Mouse (Mus musculus) CH12.LX (cell line): ENCODE measurements around the gene Timm22. TPM values are rescaled to one million over a fixed set of nuclear protein-coding genes. Genes with fewer than 3 reads are reported as not detected.

Source experiments
- DNase-seq: peaks from one replicate; pipeline ENCODE4 v3.0.0-alpha.2; 2013; ENCODE audit errors: extremely low read depth
- H3K27ac ChIP-seq: 2 replicates; pipeline ENCODE4 v1.5.1; 2012; ENCODE audit warnings: low read depth, mild to moderate bottlenecking, control low read depth, moderate library complexity; ENCODE audit not compliant: insufficient read depth
- H3K27me3 ChIP-seq: replicated peaks from 2 replicates; pipeline ENCODE3; 2012; ENCODE audit warnings: inconsistent platforms
- H3K36me3 ChIP-seq, 2 experiments: replicated peaks in 1 of 2; 2 replicates each; pipeline versions ENCODE3 to v1.6.1; 2012; ENCODE audit warnings: inconsistent platforms in 1 of 2, low read length in 1 of 2, mild to moderate bottlenecking in 1 of 2, mixed read lengths in 1 of 2, moderate library complexity in 1 of 2; ENCODE audit not compliant: control insufficient read depth in 1 of 2, insufficient read depth in 1 of 2
- H3K4me1 ChIP-seq, 2 experiments: 2 replicates each; pipeline ENCODE4 v1.6.1; 2012; ENCODE audit warnings: inconsistent platforms in 1 of 2, moderate library complexity in 1 of 2; ENCODE audit not compliant: insufficient read depth in 2 of 2, control insufficient read depth in 1 of 2
- H3K4me2 ChIP-seq: 2 replicates; pipeline ENCODE4 v1.6.1; 2012; ENCODE audit warnings: low read depth, mild to moderate bottlenecking, control low read depth; ENCODE audit not compliant: poor library complexity, insufficient read depth, severe bottlenecking
- H3K4me3 ChIP-seq, 3 experiments: fragments of 150-350 bp in 1 of 3; sonication (generic) in 1 of 3; replicated peaks in 1 of 3; 2 replicates each; pipeline versions ENCODE3 to v1.5.1; 2011 to 2012; ENCODE audit warnings: low read depth in 2 of 3, low read length in 2 of 3, mild to moderate bottlenecking in 2 of 3, moderate library complexity in 2 of 3, control low read depth in 1 of 3, improper control_type of control experiment in 1 of 3, inconsistent platforms in 1 of 3, mixed read lengths in 1 of 3; ENCODE audit not compliant: poor library complexity in 1 of 3
- H3K79me2 ChIP-seq: replicated peaks from 2 replicates; pipeline ENCODE4 v1.6.1; 2012; ENCODE audit warnings: mild to moderate bottlenecking, moderate library complexity; ENCODE audit not compliant: control insufficient read depth, poor library complexity, insufficient read depth, severe bottlenecking; ENCODE audit errors: extremely low read depth
- H3K9ac ChIP-seq: 2 replicates; pipeline ENCODE4 v1.6.1; 2012; ENCODE audit warnings: low read depth, mild to moderate bottlenecking, control low read depth, moderate library complexity; ENCODE audit not compliant: insufficient read depth
- H3K9me3 ChIP-seq: replicated peaks from 2 replicates; pipeline ENCODE3; 2012; ENCODE audit warnings: low read length, inconsistent platforms, mixed read lengths
- BHLHE40 ChIP-seq: IDR thresholded peaks from 2 replicates; pipeline ENCODE4 v1.6.1; 2011; ENCODE audit warnings: mild to moderate bottlenecking, low read depth, low read length, improper control_type of control experiment
- CHD2 ChIP-seq: IDR thresholded peaks from 2 replicates; pipeline ENCODE4 v1.6.1; 2011; ENCODE audit warnings: low read length, improper control_type of control experiment
- CTCF ChIP-seq, 2 experiments: IDR thresholded peaks in 1 of 2; conservative IDR thresholded peaks in 1 of 2; 2 replicates each; pipeline ENCODE4 v1.5.1; 2011 to 2012; ENCODE audit warnings: low read depth in 2 of 2, low read length in 2 of 2, improper control_type of control experiment in 1 of 2, inconsistent platforms in 1 of 2, mild to moderate bottlenecking in 1 of 2, moderate library complexity in 1 of 2
- E2F4 ChIP-seq: IDR thresholded peaks from 2 replicates; pipeline ENCODE4 v1.6.1; 2011; ENCODE audit warnings: low read depth, low read length, improper control_type of control experiment; ENCODE audit not compliant: insufficient replicate concordance
- GABPA ChIP-seq: IDR thresholded peaks from 2 replicates; pipeline ENCODE4 v1.6.1; 2012; ENCODE audit warnings: low read depth, low read length, improper control_type of control experiment, inconsistent platforms; ENCODE audit not compliant: insufficient replicate concordance
- IRF4 ChIP-seq: IDR thresholded peaks from 2 replicates; pipeline ENCODE4 v1.6.1; 2014; ENCODE audit warnings: low read depth, mild to moderate bottlenecking, inconsistent platforms, low read length, improper control_type of control experiment
- KAT2A ChIP-seq: IDR thresholded peaks from 2 replicates; pipeline ENCODE4 v1.6.1; 2012; ENCODE audit warnings: low read length, improper control_type of control experiment, inconsistent platforms; ENCODE audit not compliant: insufficient replicate concordance
- MAFK ChIP-seq: IDR thresholded peaks from 2 replicates; pipeline ENCODE4 v1.6.1; 2011; ENCODE audit warnings: low read length, improper control_type of control experiment; ENCODE audit not compliant: insufficient replicate concordance
- MEF2A ChIP-seq: IDR thresholded peaks from 2 replicates; pipeline ENCODE4 v1.6.1; 2014; ENCODE audit warnings: low read depth, mild to moderate bottlenecking, inconsistent platforms, low read length, improper control_type of control experiment, borderline replicate concordance
- MXI1 ChIP-seq: IDR thresholded peaks from 2 replicates; pipeline ENCODE4 v1.6.1; 2011; ENCODE audit warnings: mild to moderate bottlenecking, low read depth, low read length, improper control_type of control experiment
- NELFE ChIP-seq: IDR thresholded peaks from 2 replicates; pipeline ENCODE4 v1.6.1; 2011; ENCODE audit warnings: low read depth, low read length, improper control_type of control experiment
- NRF1 ChIP-seq: IDR thresholded peaks from 2 replicates; pipeline ENCODE4 v1.6.1; 2014; ENCODE audit warnings: low read depth, mild to moderate bottlenecking, inconsistent platforms, low read length, improper control_type of control experiment, moderate library complexity
- POLR2A ChIP-seq: IDR thresholded peaks from 2 replicates; pipeline ENCODE4 v1.6.1; 2011; ENCODE audit warnings: low read depth, mild to moderate bottlenecking, improper control_type of control experiment, low read length
- POLR2AphosphoS2 ChIP-seq: IDR thresholded peaks from 2 replicates; pipeline ENCODE4 v1.6.1; 2011; ENCODE audit warnings: low read depth, low read length, improper control_type of control experiment
- RAD21 ChIP-seq: IDR thresholded peaks from 2 replicates; pipeline ENCODE4 v1.6.1; 2011; ENCODE audit warnings: low read depth, mild to moderate bottlenecking, low read length, improper control_type of control experiment, moderate library complexity
- RCOR1 ChIP-seq: conservative IDR thresholded peaks from 2 replicates; pipeline ENCODE4 v1.6.1; 2012; ENCODE audit warnings: low read depth, mild to moderate bottlenecking, inconsistent platforms, low read length, improper control_type of control experiment
- SIN3A ChIP-seq: IDR thresholded peaks from 2 replicates; pipeline ENCODE4 v1.6.1; 2012; ENCODE audit warnings: low read length, improper control_type of control experiment, inconsistent platforms
- TBP ChIP-seq: conservative IDR thresholded peaks from 2 replicates; pipeline ENCODE4 v1.6.1; 2011; ENCODE audit warnings: low read depth, low read length, improper control_type of control experiment
- TCF12 ChIP-seq: IDR thresholded peaks from 2 replicates; pipeline ENCODE4 v1.6.1; 2014; ENCODE audit warnings: low read depth, mild to moderate bottlenecking, inconsistent platforms, low read length, improper control_type of control experiment
- USF1 ChIP-seq: IDR thresholded peaks from 2 replicates; pipeline ENCODE4 v1.6.1; 2014; ENCODE audit warnings: low read depth, mild to moderate bottlenecking, inconsistent platforms, low read length, improper control_type of control experiment
- ZC3H11A ChIP-seq: IDR thresholded peaks from 2 replicates; pipeline ENCODE4 v1.6.1; 2012; ENCODE audit warnings: low read depth, mild to moderate bottlenecking, inconsistent platforms, low read length, improper control_type of control experiment
- ZKSCAN1 ChIP-seq: IDR thresholded peaks from 2 replicates; pipeline ENCODE4 v1.6.1; 2012; ENCODE audit warnings: low read depth, inconsistent platforms, low read length, improper control_type of control experiment, borderline replicate concordance
- ZMIZ1 ChIP-seq: IDR thresholded peaks from 2 replicates; pipeline ENCODE4 v1.6.1; 2012; ENCODE audit warnings: low read depth, mild to moderate bottlenecking, inconsistent platforms, low read length, improper control_type of control experiment
- ZNF384 ChIP-seq: IDR thresholded peaks from 2 replicates; pipeline ENCODE4 v1.6.1; 2012; ENCODE audit warnings: low read depth, low read length, improper control_type of control experiment, inconsistent platforms
- dilution Hi-C: fragments of 300-500 bp; cut with MboI; formaldehyde crosslinking; loops from 2 replicates; pipeline ENCODE4 v1.14.3; 2020; ENCODE audit warnings: low sequenced_read_pairs; ENCODE audit not compliant: extremely low pct_unique_long_range_greater_than_20kb, extremely low pct_ligation_motif_present
- in situ Hi-C: fragments of 300-500 bp; cut with MboI; formaldehyde crosslinking; loops from 3 replicates; pipeline ENCODE4 v1.14.3; 2019; ENCODE audit warnings: low sequenced_read_pairs, low pct_ligation_motif_present, low pct_unique_long_range_greater_than_20kb, mixed read lengths
- polyA plus RNA-seq: library from polyadenylated mRNA; unstranded; fragments of >175 nt; gene quantifications from 2 replicates; pipeline ENCODE4 v1.2.1, GENCODE M21; 2012; ENCODE audit warnings: low read depth; ENCODE audit not compliant: insufficient read length
- total RNA-seq, 2 experiments: library from RNA; depleted of rRNA; stranded (reverse); fragments of 300-350 nt in 1 of 2; fragments of >200 nt in 1 of 2; gene quantifications; 2 replicates each; pipeline ENCODE4 v1.2.3; 2012 to 2014

The Timm22 gene
- total and polyA plus RNA-seq, 3 experiments = 44.6 to 81.4 (median 53.8) TPM

DNA sequence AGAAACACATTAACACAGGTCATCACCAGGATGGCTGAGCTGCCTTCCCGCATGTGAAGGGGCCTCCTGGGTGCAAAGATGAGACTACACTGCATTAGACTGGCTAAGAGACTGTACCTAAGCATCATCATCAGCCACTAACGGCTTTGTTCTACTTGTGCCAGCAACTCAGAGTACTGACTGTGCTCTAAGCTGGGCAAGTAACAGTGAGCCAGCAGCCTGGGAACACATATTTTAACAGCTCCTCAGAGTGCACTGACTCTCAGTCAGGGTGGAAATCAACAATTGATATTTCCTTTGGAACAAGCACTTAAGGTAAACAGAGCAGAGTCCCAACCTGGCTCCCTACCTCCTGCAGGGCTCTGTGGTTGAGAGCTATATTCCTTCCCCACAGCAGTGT lies 34.6 kb upstream of the Timm22 start:
- TF ChIP-seq IRF4 = no peak
- no peak for TF ChIP-seq NELFE
- no peak for TF ChIP-seq MEF2A
- TF ChIP-seq CTCF (conservative IDR thresholded peaks at IDR 0.05 in 1 of 2, IDR thresholded peaks at IDR 0.05 in 1 of 2; ENCODE audit: low read depth in 2 of 2, low read length in 2 of 2) = no peak
- no peak for TF ChIP-seq BHLHE40
- no peak for TF ChIP-seq POLR2AphosphoS2
- TF ChIP-seq MXI1 = no peak
- no peak for TF ChIP-seq RAD21
- TF ChIP-seq CHD2 = no peak
- TF ChIP-seq USF1 = no peak
- TF ChIP-seq RCOR1 = no peak
- no peak for TF ChIP-seq ZC3H11A
- peaks cover 0 to 4% of the 10 kb centered on the region in 2 experiments for H3K36me3 ChIP-seq
- H3K27ac ChIP-seq = no peak overlapping the region
- dilution Hi-C loops (no loop called here), in situ Hi-C loops (no loop called here)
- H3K79me2 ChIP-seq = no peaks in the 10 kb centered on the region
- DNase-seq = no peak
- no peaks in the 10 kb centered on the region for H3K9me3 ChIP-seq
- no peak overlapping the region for H3K4me2 ChIP-seq
- no peaks in the 10 kb centered on the region for H3K4me1 ChIP-seq
- H3K4me3 ChIP-seq = no peak overlapping the region
- H3K27me3 ChIP-seq = no peaks in the 10 kb centered on the region
- no peak overlapping the region for H3K9ac ChIP-seq

DNA sequence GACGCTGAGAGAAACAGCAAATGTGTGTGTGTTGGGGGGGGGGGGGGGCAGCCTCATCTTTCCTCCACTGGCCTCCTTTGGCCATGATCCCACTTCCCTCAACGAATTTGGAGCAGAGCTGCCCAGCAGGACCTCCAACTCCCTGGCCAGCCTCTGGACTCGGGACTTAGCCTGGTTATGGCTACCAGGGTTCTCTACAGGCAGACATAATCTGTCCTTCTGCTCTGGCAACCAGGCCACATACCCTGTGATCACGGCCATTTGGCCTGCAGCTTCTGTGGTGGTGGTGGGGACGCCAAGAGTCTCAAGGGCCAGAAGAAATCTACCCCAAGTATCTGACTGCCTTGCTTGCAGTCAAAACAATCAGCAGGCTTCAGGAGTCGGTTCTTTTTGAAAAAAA lies 34.2 kb upstream of the Timm22 start:
- in situ Hi-C loops = no loop called here
- DNase-seq = no peak

More for the DNA sequence above, 34.2 kb upstream of the Timm22 start:
- H3K27ac ChIP-seq = no peak overlapping the region
- dilution Hi-C loops = no loop called here
- H3K4me3 ChIP-seq = no peak overlapping the region
- no peaks in the 10 kb centered on the region for H3K27me3 ChIP-seq
- H3K4me2 ChIP-seq = no peak overlapping the region
- H3K9ac ChIP-seq = no peak overlapping the region
- TF ChIP-seq GABPA (no peak), MAFK (no peak), POLR2A (no peak), E2F4 (no peak), TCF12 (no peak), ZKSCAN1 (no peak), TBP (no peak), SIN3A (no peak), USF1 (no peak), NELFE (no peak), RAD21 (no peak), ZNF384 (no peak), KAT2A (no peak), NRF1 (no peak), ZMIZ1 (no peak)
- H3K79me2 ChIP-seq = no peaks in the 10 kb centered on the region
- H3K36me3 ChIP-seq = peaks cover 0 to 4% of the 10 kb centered on the region in 2 experiments
- no peaks in the 10 kb centered on the region for H3K9me3 ChIP-seq
- no peaks in the 10 kb centered on the region for H3K4me1 ChIP-seq
